Mouse (Mus musculus): ENCODE results near the gene Ripor1. TPM values are rescaled to one million over a fixed set of nuclear protein-coding genes. Genes with fewer than 3 reads are reported as not detected.

Ripor1 gene
- polyA plus RNA-seq, 1 experiment: 12.0 TPM

- H3K4me1 ChIP-seq (ENCODE audit: control insufficient read depth, insufficient read depth, insufficient read length, low read length): peaks cover 5% of the 10 kb centered on the region
- 14% methylated on average over 50 of the region's 50 CpGs for WGBS
- no peak for TF ChIP-seq POLR2A (IDR thresholded peaks at IDR 0.05; ENCODE audit: low read depth, low read length)
- no peak for TF ChIP-seq CTCF (IDR thresholded peaks at IDR 0.05; ENCODE audit: extremely low read depth, insufficient read length, insufficient replicate concordance, low read depth, low read length)
- peaks cover 16% of the 10 kb centered on the region; the same call in 1 of the 2 replicates for H3K36me3 ChIP-seq (ENCODE audit: control insufficient read depth, insufficient read depth, low read length)
- peak overlapping the region; percentile 67 for H3K4me3 ChIP-seq (ENCODE audit: low read depth, low read length)
- peaks cover 7% of the 10 kb centered on the region; the same call in 1 of the 2 replicates for H3K27me3 ChIP-seq (ENCODE audit: control insufficient read depth, insufficient read depth, low read length)
- no peak overlapping the region for H3K27ac ChIP-seq (ENCODE audit: insufficient read depth, low read depth, low read length)
Measured at GRCm38 (mm10) chr8:105613830-105614511, 8.9 kb downstream of the Ripor1 start.

- H3K27ac ChIP-seq (ENCODE audit: insufficient read depth, low read depth, low read length): no peak overlapping the region
- TF ChIP-seq POLR2A (IDR thresholded peaks at IDR 0.05; ENCODE audit: low read depth, low read length) (no peak), CTCF (IDR thresholded peaks at IDR 0.05; ENCODE audit: extremely low read depth, insufficient read length, insufficient replicate concordance, low read depth, low read length) (no peak)
- peaks cover 22% of the 10 kb centered on the region; the same call in 1 of the 2 replicates for H3K36me3 ChIP-seq (ENCODE audit: control insufficient read depth, insufficient read depth, low read length)
- peaks cover 5% of the 10 kb centered on the region; the same call in 1 of the 2 replicates for H3K4me1 ChIP-seq (ENCODE audit: control insufficient read depth, insufficient read depth, insufficient read length, low read length)
- no peak overlapping the region for H3K4me3 ChIP-seq (ENCODE audit: low read depth, low read length)
- H3K27me3 ChIP-seq (ENCODE audit: control insufficient read depth, insufficient read depth, low read length): peaks cover 7% of the 10 kb centered on the region; the same call in 1 of the 2 replicates
- 95% methylated on average over 9 of the region's 9 CpGs for WGBS
Measured at GRCm38 (mm10) chr8:105615942-105616341, 10.9 kb downstream of the Ripor1 start.

- peaks cover 27% of the 10 kb centered on the region; the same call in 1 of the 2 replicates for H3K36me3 ChIP-seq (ENCODE audit: control insufficient read depth, insufficient read depth, low read length)
- H3K27ac ChIP-seq (ENCODE audit: insufficient read depth, low read depth, low read length): no peak overlapping the region
- 87% methylated on average over 21 of the region's 21 CpGs for WGBS
- no peak for TF ChIP-seq CTCF (IDR thresholded peaks at IDR 0.05; ENCODE audit: extremely low read depth, insufficient read length, insufficient replicate concordance, low read depth, low read length)
- no peak for TF ChIP-seq POLR2A (IDR thresholded peaks at IDR 0.05; ENCODE audit: low read depth, low read length)
- H3K27me3 ChIP-seq (ENCODE audit: control insufficient read depth, insufficient read depth, low read length): peaks cover 7% of the 10 kb centered on the region; the same call in 1 of the 2 replicates
- H3K4me1 ChIP-seq (ENCODE audit: control insufficient read depth, insufficient read depth, insufficient read length, low read length): peaks cover 9% of the 10 kb centered on the region
- no peak overlapping the region for H3K4me3 ChIP-seq (ENCODE audit: low read depth, low read length)
Measured at GRCm38 (mm10) chr8:105617451-105618278, 12.6 kb downstream of the Ripor1 start.

GRCm38 (mm10) chr8:105618279-105618634, 13.2 kb downstream of the Ripor1 start:
- peaks cover 27% of the 10 kb centered on the region; the same call in 1 of the 2 replicates for H3K36me3 ChIP-seq (ENCODE audit: control insufficient read depth, insufficient read depth, low read length)
- 93% methylated on average over 5 of the region's 5 CpGs for WGBS
- TF ChIP-seq CTCF (IDR thresholded peaks at IDR 0.05; ENCODE audit: extremely low read depth, insufficient read length, insufficient replicate concordance, low read depth, low read length): no peak
- no peak for TF ChIP-seq POLR2A (IDR thresholded peaks at IDR 0.05; ENCODE audit: low read depth, low read length)
- peaks cover 12% of the 10 kb centered on the region for H3K4me1 ChIP-seq (ENCODE audit: control insufficient read depth, insufficient read depth, insufficient read length, low read length)
- no peak overlapping the region for H3K27ac ChIP-seq (ENCODE audit: insufficient read depth, low read depth, low read length)
- no peak overlapping the region for H3K4me3 ChIP-seq (ENCODE audit: low read depth, low read length)
- H3K27me3 ChIP-seq (ENCODE audit: control insufficient read depth, insufficient read depth, low read length): 0 out of 2 replicates have a peak, but pooled peaks cover 7% of the 10 kb centered on the region

- Histone ChIP-seq H3K4me3 (ENCODE audit: low read depth, low read length) (no peak overlapping the region), H3K27ac (ENCODE audit: insufficient read depth, low read depth, low read length) (no peak overlapping the region), H3K4me1 (ENCODE audit: control insufficient read depth, insufficient read depth, insufficient read length, low read length) (peaks cover 8% of the 10 kb centered on the region), H3K36me3 (ENCODE audit: control insufficient read depth, insufficient read depth, low read length) (peaks cover 27% of the 10 kb centered on the region; the same call in 1 of the 2 replicates), H3K27me3 (ENCODE audit: control insufficient read depth, insufficient read depth, low read length) (0 out of 2 replicates have a peak, but pooled peaks cover 2% of the 10 kb centered on the region)
- TF ChIP-seq POLR2A (IDR thresholded peaks at IDR 0.05; ENCODE audit: low read depth, low read length) (no peak), CTCF (IDR thresholded peaks at IDR 0.05; ENCODE audit: extremely low read depth, insufficient read length, insufficient replicate concordance, low read depth, low read length) (no peak)
- 95% methylated on average over 19 of the region's 19 CpGs for WGBS
Measured at GRCm38 (mm10) chr8:105618892-105619591, 14.0 kb downstream of the Ripor1 start.

GRCm38 (mm10) chr8:105620211-105620610, 15.2 kb downstream of the Ripor1 start:
- H3K27me3 ChIP-seq (ENCODE audit: control insufficient read depth, insufficient read depth, low read length): no peaks in the 10 kb centered on the region
- H3K27ac ChIP-seq (ENCODE audit: insufficient read depth, low read depth, low read length): no peak overlapping the region
- TF ChIP-seq CTCF (IDR thresholded peaks at IDR 0.05; ENCODE audit: extremely low read depth, insufficient read length, insufficient replicate concordance, low read depth, low read length) (no peak), POLR2A (IDR thresholded peaks at IDR 0.05; ENCODE audit: low read depth, low read length) (no peak)
- peaks cover 7% of the 10 kb centered on the region; the same call in 1 of the 2 replicates for H3K4me1 ChIP-seq (ENCODE audit: control insufficient read depth, insufficient read depth, insufficient read length, low read length)
- peaks cover 27% of the 10 kb centered on the region; the same call in 1 of the 2 replicates for H3K36me3 ChIP-seq (ENCODE audit: control insufficient read depth, insufficient read depth, low read length)
- H3K4me3 ChIP-seq (ENCODE audit: low read depth, low read length): no peak overlapping the region
- WGBS: 93% methylated on average over 19 of the region's 19 CpGs
